Mouse (Mus musculus): ENCODE data around the gene Znrf1.
"Not testable (repeated sequence)": the region's sequence is repeated elsewhere in the genome, so short reads cannot be mapped to it uniquely, and the experiment has no call there.

Znrf1 gene

GRCm38 (mm10) chr8:111632976-111633375 is 97.1 kb downstream of the Znrf1 start:
- DNase-seq (ENCODE audit: low spot score) = no peak

GRCm38 (mm10) chr8:111638086-111638485 is 102.2 kb downstream of the Znrf1 start:
- DNase-seq (ENCODE audit: low spot score) = no peak

GRCm38 (mm10) chr8:111641064-111641463 is 105.2 kb downstream of the Znrf1 start:
- no peak for DNase-seq (ENCODE audit: low spot score)

- DNase-seq (ENCODE audit: low spot score) = no peak
Measured at GRCm38 (mm10) chr8:111642496-111642895, 106.6 kb downstream of the Znrf1 start.

- DNase-seq (ENCODE audit: low spot score) = no peak
Measured at GRCm38 (mm10) chr8:111642939-111643263, 107.0 kb downstream of the Znrf1 start.

- DNase-seq (ENCODE audit: low spot score) = peak; percentile 83
Measured at GRCm38 (mm10) chr8:111643264-111644141, 107.6 kb downstream of the Znrf1 start, which contains the start of gene Zfp1. Zfp1 (plus strand) TSS chr8:111643401.

GRCm38 (mm10) chr8:111644286-111645051 is 108.6 kb downstream of the Znrf1 start:
- not testable (repeated sequence) for DNase-seq (ENCODE audit: low spot score)

GRCm38 (mm10) chr8:111645715-111646114 is 109.8 kb downstream of the Znrf1 start:
- no peak for DNase-seq (ENCODE audit: low spot score)

- DNase-seq (ENCODE audit: low spot score) = no peak
Measured at GRCm38 (mm10) chr8:111648834-111649233, 112.9 kb downstream of the Znrf1 start.

GRCm38 (mm10) chr8:111650651-111651050 is 114.8 kb downstream of the Znrf1 start:
- no peak for DNase-seq (ENCODE audit: low spot score)

- no peak for DNase-seq (ENCODE audit: low spot score)
Measured at GRCm38 (mm10) chr8:111653524-111653923, 117.6 kb downstream of the Znrf1 start.

GRCm38 (mm10) chr8:111657312-111657854 is 121.5 kb downstream of the Znrf1 start:
- DNase-seq (ENCODE audit: low spot score) = no peak

- no peak for DNase-seq (ENCODE audit: low spot score)
Measured at GRCm38 (mm10) chr8:111658819-111659423, 123.0 kb downstream of the Znrf1 start.

- DNase-seq (ENCODE audit: low spot score) = peak; percentile 74
Measured at GRCm38 (mm10) chr8:111662473-111662872, 126.6 kb downstream of the Znrf1 start.

GRCm38 (mm10) chr8:111666751-111667150 is 130.9 kb downstream of the Znrf1 start:
- DNase-seq (ENCODE audit: low spot score) = no peak
